Comparison of ENCODE assay signal across 20 mouse cellular contexts in the genomic region with DNA sequence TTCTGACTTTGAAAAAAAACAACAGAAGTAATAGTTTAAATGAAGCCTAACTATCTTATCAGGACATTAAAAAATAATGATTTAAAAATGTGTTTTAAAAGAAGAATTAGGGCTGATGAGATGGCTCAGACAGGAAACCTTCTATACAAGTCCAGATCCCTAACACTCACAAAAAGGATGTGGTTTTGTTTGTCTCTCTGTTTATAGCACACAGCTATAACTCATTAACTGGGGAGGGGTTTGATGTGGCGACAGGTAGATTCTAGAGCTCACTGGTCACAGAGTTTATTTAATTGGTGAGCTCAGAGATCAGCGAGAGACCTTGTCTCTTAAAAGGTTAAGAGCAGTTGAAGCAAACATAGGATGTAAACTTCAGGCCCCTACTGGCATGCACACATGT.
"Had no signal": no experiment of that assay in that cellular context is flagged by ENCODE, and none has a peak within 500 bp of the region (broad histone marks: within the 10 kb centered on the region; RNA-seq: fewer than 3 reads in every experiment).

No protein-coding gene starts in this region.

- ATAC-seq: forebrain, embryonic 13.5 days; forebrain, embryonic 14.5 days; forebrain, embryonic 15.5 days; forebrain, embryonic 16.5 days; forebrain, postnatal 0 days had no signal

- DNase-seq: cerebellum, adult 9-10 months; cerebellum, adult 9-11 months; cerebellum, postnatal 10 days; cerebellum, postnatal 14 days; cerebellum, postnatal 25 days; cerebellum, postnatal 36 days; embryo, embryonic 11 days; forebrain, postnatal 0 days; gastrocnemius, adult 2 months; gastrocnemius, postnatal 10 days; gastrocnemius, postnatal 14 days; gastrocnemius, postnatal 25 days; gastrocnemius, postnatal 36 days; heart, adult 11 months; heart, adult 18-20 months; heart, adult 2 months had no signal
